Mouse (Mus musculus) erythroblast, adult 5-6 weeks (primary cell): ENCODE measurements around the gene Mnat1. TPM values are rescaled to one million over a fixed set of nuclear protein-coding genes. Genes with fewer than 3 reads are reported as not detected.
A peak's percentile ranks its signal among the peaks of the same experiment; 100 is the strongest.

Experiments used
- ATAC-seq: replicated peaks from 2 replicates; pipeline ENCODE4 v1.8.0; 2016; ENCODE audit warnings: moderate number of reproducible peaks, mild to moderate bottlenecking, moderate TSS enrichment, inconsistent platforms; ENCODE audit not compliant: poor library complexity, low FRiP score, severe bottlenecking
- total RNA-seq, 2 experiments: library from RNA; stranded (forward) in 1 of 2; stranded (reverse) in 1 of 2; fragments of 150-400 nt in 1 of 2; fragments of 200-764, 138-1000 nt in 1 of 2; gene quantifications; 2 replicates each; pipeline versions ENCODE4 v1.2.3 to v1.2.4; 2015 to 2017; ENCODE audit warnings: low replicate concordance in 2 of 2

The Mnat1 gene
- total RNA-seq, 2 experiments from 2014 or later, result 3.9 to 7.7 TPM

GRCm38 (mm10) chr12:73221235-73221634 lies 97.7 kb downstream of the Mnat1 start:
- ATAC-seq, result no peak

GRCm38 (mm10) chr12:73223872-73224271 lies 100.4 kb downstream of the Mnat1 start:
- no peak for ATAC-seq

- no peak for ATAC-seq
These were observed 104.9 kb downstream of the Mnat1 start for GRCm38 (mm10) chr12:73228427-73228826.

GRCm38 (mm10) chr12:73230196-73230595 lies 106.7 kb downstream of the Mnat1 start:
- ATAC-seq, result no peak

- ATAC-seq, result no peak
These were observed 108.0 kb downstream of the Mnat1 start for GRCm38 (mm10) chr12:73231552-73231951.

GRCm38 (mm10) chr12:73232586-73232985 lies 109.1 kb downstream of the Mnat1 start:
- ATAC-seq, result no peak

GRCm38 (mm10) chr12:73241960-73242359 lies 118.4 kb downstream of the Mnat1 start:
- no peak for ATAC-seq

- no peak for ATAC-seq
These were observed 122.2 kb downstream of the Mnat1 start for GRCm38 (mm10) chr12:73245687-73246086.

- no peak for ATAC-seq
These were observed 131.5 kb downstream of the Mnat1 start for GRCm38 (mm10) chr12:73255006-73255405.

- no peak for ATAC-seq
These were observed 135.8 kb downstream of the Mnat1 start for GRCm38 (mm10) chr12:73259269-73259668.

GRCm38 (mm10) chr12:73260339-73260738 lies 136.8 kb downstream of the Mnat1 start:
- no peak for ATAC-seq

GRCm38 (mm10) chr12:73265381-73265978 lies 142.0 kb downstream of the Mnat1 start:
- no peak for ATAC-seq

GRCm38 (mm10) chr12:73266597-73266996 lies 143.1 kb downstream of the Mnat1 start:
- ATAC-seq, result no peak

GRCm38 (mm10) chr12:73268497-73268896 lies 145.0 kb downstream of the Mnat1 start:
- no peak for ATAC-seq

- no peak for ATAC-seq
These were observed 146.0 kb downstream of the Mnat1 start for GRCm38 (mm10) chr12:73269531-73269930.

- ATAC-seq, result no peak
These were observed 146.4 kb downstream of the Mnat1 start for GRCm38 (mm10) chr12:73269933-73270332.

- no peak for ATAC-seq
These were observed 151.4 kb downstream of the Mnat1 start for GRCm38 (mm10) chr12:73274921-73275320.

GRCm38 (mm10) chr12:73286287-73287092 lies 163.0 kb downstream of the Mnat1 start, which contains the start of the genes Trmt5 and Slc38a6:
Gene Trmt5, minus strand, starts transcription at chr12:73286710.
Gene Slc38a6, plus strand, starts transcription at chr12:73286779.
- ATAC-seq, result peak; percentile 97

GRCm38 (mm10) chr12:73287609-73288008 lies 164.1 kb downstream of the Mnat1 start:
- no peak for ATAC-seq

- no peak for ATAC-seq
These were observed 165.1 kb downstream of the Mnat1 start for GRCm38 (mm10) chr12:73288626-73289025.

GRCm38 (mm10) chr12:73294884-73295283 lies 171.4 kb downstream of the Mnat1 start:
- no peak for ATAC-seq
